Mouse (Mus musculus): ENCODE measurements around the gene Ebi3. TPM values are rescaled to one million over a fixed set of nuclear protein-coding genes. Genes with fewer than 3 reads are reported as not detected.

The Ebi3 gene
- polyA plus RNA-seq, 1 experiment from 2014 or later, result 2.1 TPM

DNA sequence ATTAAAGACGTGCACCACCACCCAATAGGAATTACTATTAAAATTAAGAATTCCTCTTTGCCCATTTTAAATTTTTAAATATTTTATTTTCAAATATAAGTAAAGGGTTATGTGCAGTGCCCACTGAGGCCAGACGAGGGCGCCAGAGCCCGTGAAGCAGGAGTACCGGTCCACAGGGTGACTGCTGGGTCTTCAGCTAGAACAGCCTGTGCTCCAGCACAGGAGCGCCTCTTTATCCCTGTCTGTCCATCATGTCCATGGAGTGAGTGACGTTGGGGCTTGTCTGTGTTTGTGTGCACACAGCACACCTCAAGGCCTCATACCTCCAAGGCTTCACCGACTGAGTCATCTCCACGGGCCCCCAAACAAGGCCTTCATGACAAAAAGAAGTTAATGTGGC is 4.7 kb downstream of the Ebi3 start:
- no peak overlapping the region for H3K27ac ChIP-seq (ENCODE audit: low read length)
- no peak for ATAC-seq (ENCODE audit: low FRiP score, low TSS enrichment)
- peaks cover 4% of the 10 kb centered on the region; the same call in 1 of the 2 replicates for H3K27me3 ChIP-seq (ENCODE audit: insufficient read depth, low read length)
- peaks cover 8% of the 10 kb centered on the region for H3K36me3 ChIP-seq (ENCODE audit: insufficient read depth, low read length)
- 13% methylated on average over 9 of the region's 9 CpGs for WGBS
- no peak overlapping the region for H3K4me3 ChIP-seq (ENCODE audit: low read length)
- peak overlapping the region; percentile 54 for H3K4me2 ChIP-seq (replicated peaks; ENCODE audit: low read depth, low read length)
- H3K9ac ChIP-seq (replicated peaks; ENCODE audit: low read length), result 0 out of 2 replicates have a peak overlapping the region, but pooled peaks have one; percentile 7
- H3K4me1 ChIP-seq (ENCODE audit: insufficient read depth, low read length), result peaks cover 20% of the 10 kb centered on the region
- no peaks in the 10 kb centered on the region for H3K9me3 ChIP-seq (ENCODE audit: low read length)

GRCm38 (mm10) chr17:55957726-55958583 is 5.5 kb downstream of the Ebi3 start:
- no peak for ATAC-seq (ENCODE audit: low FRiP score, low TSS enrichment)
- Histone ChIP-seq H3K36me3 (ENCODE audit: insufficient read depth, low read length) (peaks cover 12% of the 10 kb centered on the region), H3K4me3 (ENCODE audit: low read length) (peak overlapping the region; percentile 66), H3K4me2 (replicated peaks; ENCODE audit: low read depth, low read length) (peak overlapping the region; percentile 74), H3K4me1 (ENCODE audit: insufficient read depth, low read length) (peaks cover 20% of the 10 kb centered on the region), H3K9me3 (ENCODE audit: low read length) (no peaks in the 10 kb centered on the region), H3K27ac (ENCODE audit: low read length) (peak overlapping the region; percentile 73), H3K9ac (replicated peaks; ENCODE audit: low read length) (peak overlapping the region; percentile 81), H3K27me3 (ENCODE audit: insufficient read depth, low read length) (peaks cover 4% of the 10 kb centered on the region; the same call in 1 of the 2 replicates)
- 82% methylated on average over 13 of the region's 13 CpGs for WGBS

DNA sequence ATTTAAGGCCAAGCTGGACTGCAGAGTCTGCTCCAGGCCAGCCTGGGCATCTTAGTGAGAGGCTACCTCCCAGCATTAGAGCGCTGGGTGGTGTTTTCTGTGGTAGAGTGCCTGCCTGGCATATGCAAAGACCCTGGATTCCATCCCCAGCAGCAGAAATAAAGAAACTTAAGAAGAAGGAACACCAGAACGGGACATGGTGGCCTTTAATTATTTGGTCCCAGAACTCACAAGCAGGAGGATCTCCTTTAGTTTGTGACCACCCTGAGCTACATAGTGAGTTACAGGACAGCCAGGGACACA is 6.1 kb downstream of the Ebi3 start:
- H3K27me3 ChIP-seq (ENCODE audit: insufficient read depth, low read length), result peaks cover 4% of the 10 kb centered on the region; the same call in 1 of the 2 replicates
- H3K27ac ChIP-seq (ENCODE audit: low read length), result peak overlapping the region; percentile 73
- peak overlapping the region; percentile 66 for H3K4me3 ChIP-seq (ENCODE audit: low read length)
- WGBS, result 35% methylated on average over 2 of the region's 2 CpGs
- peaks cover 20% of the 10 kb centered on the region for H3K4me1 ChIP-seq (ENCODE audit: insufficient read depth, low read length)
- no peaks in the 10 kb centered on the region for H3K9me3 ChIP-seq (ENCODE audit: low read length)
- H3K9ac ChIP-seq (replicated peaks; ENCODE audit: low read length), result peak overlapping the region; percentile 81
- H3K4me2 ChIP-seq (replicated peaks; ENCODE audit: low read depth, low read length), result peak overlapping the region; percentile 74
- H3K36me3 ChIP-seq (ENCODE audit: insufficient read depth, low read length), result peaks cover 12% of the 10 kb centered on the region
- no peak for ATAC-seq (ENCODE audit: low FRiP score, low TSS enrichment)

- Histone ChIP-seq H3K27ac (ENCODE audit: low read length) (peak within 1 kb of the TSS; percentile 99), H3K4me1 (ENCODE audit: insufficient read depth, low read length) (peaks cover 20% of the 10 kb centered on the region), H3K4me2 (replicated peaks; ENCODE audit: low read depth, low read length) (peak within 1 kb of the TSS; percentile 74), H3K9me3 (ENCODE audit: low read length) (no peaks in the 10 kb centered on the region), H3K27me3 (ENCODE audit: insufficient read depth, low read length) (peaks cover 4% of the 10 kb centered on the region; the same call in 1 of the 2 replicates), H3K36me3 (ENCODE audit: insufficient read depth, low read length) (peaks cover 12% of the 10 kb centered on the region), H3K4me3 (ENCODE audit: low read length) (peak within 1 kb of the TSS; percentile 66), H3K9ac (replicated peaks; ENCODE audit: low read length) (peak within 1 kb of the TSS; percentile 81)
- peak; percentile 94 for ATAC-seq (ENCODE audit: low FRiP score, low TSS enrichment)
- WGBS, result under 1% methylated on average over 45 of the region's 46 CpGs
Measured at GRCm38 (mm10) chr17:55958918-55959728, 6.7 kb downstream of the Ebi3 start, which contains the start of gene Yju2. Gene Yju2 (plus strand): TSS chr17:55959099.

GRCm38 (mm10) chr17:55959946-55960740 is 7.7 kb downstream of the Ebi3 start:
- 0 out of 2 replicates have a peak, but pooled peaks cover under 1% of the 10 kb centered on the region for H3K27me3 ChIP-seq (ENCODE audit: insufficient read depth, low read length)
- H3K9me3 ChIP-seq (ENCODE audit: low read length), result no peaks in the 10 kb centered on the region
- H3K4me3 ChIP-seq (ENCODE audit: low read length), result peak overlapping the region; percentile 66
- WGBS, result 69% methylated on average over 10 of the region's 10 CpGs
- no peak overlapping the region for H3K27ac ChIP-seq (ENCODE audit: low read length)
- H3K9ac ChIP-seq (replicated peaks; ENCODE audit: low read length), result peak overlapping the region; percentile 60
- H3K36me3 ChIP-seq (ENCODE audit: insufficient read depth, low read length), result peaks cover 20% of the 10 kb centered on the region
- peak overlapping the region; percentile 74 for H3K4me2 ChIP-seq (replicated peaks; ENCODE audit: low read depth, low read length)
- peaks cover 20% of the 10 kb centered on the region for H3K4me1 ChIP-seq (ENCODE audit: insufficient read depth, low read length)
- no peak for ATAC-seq (ENCODE audit: low FRiP score, low TSS enrichment)

- Histone ChIP-seq H3K4me2 (replicated peaks; ENCODE audit: low read depth, low read length) (no peak overlapping the region), H3K27me3 (ENCODE audit: insufficient read depth, low read length) (no peaks in the 10 kb centered on the region), H3K4me3 (ENCODE audit: low read length) (no peak overlapping the region), H3K9me3 (ENCODE audit: low read length) (no peaks in the 10 kb centered on the region), H3K4me1 (ENCODE audit: insufficient read depth, low read length) (peaks cover 20% of the 10 kb centered on the region), H3K36me3 (ENCODE audit: insufficient read depth, low read length) (peaks cover 21% of the 10 kb centered on the region), H3K27ac (ENCODE audit: low read length) (no peak overlapping the region), H3K9ac (replicated peaks; ENCODE audit: low read length) (no peak overlapping the region)
- no peak for ATAC-seq (ENCODE audit: low FRiP score, low TSS enrichment)
Measured at GRCm38 (mm10) chr17:55960791-55961190, 8.4 kb downstream of the Ebi3 start.

DNA sequence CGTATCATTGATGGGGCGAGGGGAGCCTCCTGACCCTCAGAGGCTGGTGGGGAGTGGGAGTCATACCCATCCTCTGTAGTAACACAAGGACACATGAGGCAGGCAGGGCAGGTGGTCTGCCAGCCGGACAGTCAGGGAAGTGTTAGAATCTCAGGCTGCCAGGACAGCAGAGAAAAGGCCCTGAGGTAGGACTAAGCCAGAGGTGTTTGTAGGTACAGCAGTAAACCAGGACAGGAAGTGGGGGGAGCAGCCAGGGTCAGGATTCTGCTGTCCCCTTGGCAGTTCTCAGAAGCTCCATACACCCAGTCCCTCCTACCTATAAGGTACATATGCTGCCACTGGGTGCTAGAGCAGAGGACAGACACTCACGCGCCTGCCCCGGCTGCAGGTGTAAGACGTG is 9.2 kb downstream of the Ebi3 start:
- WGBS, result 94% methylated on average over 7 of the region's 7 CpGs
- Histone ChIP-seq H3K4me1 (ENCODE audit: insufficient read depth, low read length) (peaks cover 15% of the 10 kb centered on the region), H3K9me3 (ENCODE audit: low read length) (no peaks in the 10 kb centered on the region), H3K27me3 (ENCODE audit: insufficient read depth, low read length) (no peaks in the 10 kb centered on the region), H3K4me2 (replicated peaks; ENCODE audit: low read depth, low read length) (no peak overlapping the region), H3K27ac (ENCODE audit: low read length) (no peak overlapping the region), H3K9ac (replicated peaks; ENCODE audit: low read length) (no peak overlapping the region), H3K4me3 (ENCODE audit: low read length) (no peak overlapping the region), H3K36me3 (ENCODE audit: insufficient read depth, low read length) (peaks cover 24% of the 10 kb centered on the region)
- no peak for ATAC-seq (ENCODE audit: low FRiP score, low TSS enrichment)

- Histone ChIP-seq H3K36me3 (ENCODE audit: insufficient read depth, low read length) (peaks cover 37% of the 10 kb centered on the region), H3K27ac (ENCODE audit: low read length) (no peak overlapping the region)
Measured at GRCm38 (mm10) chr17:55963171-55963570, 10.7 kb downstream of the Ebi3 start.

GRCm38 (mm10) chr17:55964496-55964895 is 12.1 kb downstream of the Ebi3 start:
- Histone ChIP-seq H3K4me3 (ENCODE audit: low read length) (no peak overlapping the region), H3K9me3 (ENCODE audit: low read length) (no peaks in the 10 kb centered on the region), H3K9ac (replicated peaks; ENCODE audit: low read length) (no peak overlapping the region), H3K27ac (ENCODE audit: low read length) (no peak overlapping the region), H3K27me3 (ENCODE audit: insufficient read depth, low read length) (no peaks in the 10 kb centered on the region), H3K4me2 (replicated peaks; ENCODE audit: low read depth, low read length) (no peak overlapping the region), H3K36me3 (ENCODE audit: insufficient read depth, low read length) (peaks cover 37% of the 10 kb centered on the region), H3K4me1 (ENCODE audit: insufficient read depth, low read length) (peaks cover 13% of the 10 kb centered on the region)
- ATAC-seq (ENCODE audit: low FRiP score, low TSS enrichment), result no peak
- WGBS, result 92% methylated on average over 10 of the region's 10 CpGs

More at GRCm38 (mm10) chr17:55963171-55963570, 10.7 kb downstream of the Ebi3 start:
- Histone ChIP-seq H3K9ac (replicated peaks; ENCODE audit: low read length) (no peak overlapping the region), H3K4me2 (replicated peaks; ENCODE audit: low read depth, low read length) (no peak overlapping the region), H3K27me3 (ENCODE audit: insufficient read depth, low read length) (no peaks in the 10 kb centered on the region), H3K4me3 (ENCODE audit: low read length) (no peak overlapping the region), H3K9me3 (ENCODE audit: low read length) (no peaks in the 10 kb centered on the region), H3K4me1 (ENCODE audit: insufficient read depth, low read length) (peaks cover 15% of the 10 kb centered on the region)
- no peak for ATAC-seq (ENCODE audit: low FRiP score, low TSS enrichment)
- WGBS, result 83% methylated on average over 14 of the region's 14 CpGs
